Mouse (Mus musculus): ENCODE data around the gene Erbb3. TPM values are rescaled to one million over a fixed set of nuclear protein-coding genes. Genes with fewer than 3 reads are reported as not detected.

Gene Erbb3
- total and polyA plus RNA-seq, 3 experiments, result 0.29 to 0.39 TPM; not detected in 1

- no peaks in the 10 kb centered on the region for H3K9me3 ChIP-seq (replicated peaks; ENCODE audit: insufficient read depth, low read length)
- peak within 1 kb of the TSS; percentile 94 for H3K9ac ChIP-seq (ENCODE audit: control insufficient read depth, low read depth, low read length, poor library complexity, severe bottlenecking)
- DNase-seq (ENCODE audit: low read depth, low spot score), result peak; percentile 99
- H3K4me1 ChIP-seq (ENCODE audit: control insufficient read depth in 1 of 2, insufficient read depth in 2 of 2, low read length in 2 of 2), result peaks cover 0 to 11% of the 10 kb centered on the region in 2 experiments; a peak in 3 of 4 replicates
- peaks cover 21 to 24% of the 10 kb centered on the region in 2 experiments for H3K36me3 ChIP-seq (ENCODE audit: control insufficient read depth in 1 of 2, insufficient read depth in 2 of 2, low read length in 2 of 2)
- H3K27ac ChIP-seq (ENCODE audit: control insufficient read depth, low read depth, low read length), result peak within 1 kb of the TSS; percentile 79
- peaks cover 42% of the 10 kb centered on the region for H3K79me2 ChIP-seq (ENCODE audit: control insufficient read depth, insufficient read depth, low read length, poor library complexity)
- no peaks in the 10 kb centered on the region for H3K27me3 ChIP-seq (ENCODE audit: control insufficient read depth in 1 of 2, insufficient read depth in 2 of 2, low read length in 2 of 2)
- H3K4me3 ChIP-seq (ENCODE audit: control insufficient read depth in 1 of 2, insufficient read depth in 1 of 2, low read depth in 2 of 2, low read length in 2 of 2), result peak within 1 kb of the TSS; percentile 72 to 92
- TF ChIP-seq RAD21 (IDR thresholded peaks at IDR 0.05; ENCODE audit: low read depth, low read length) (no peak), SIN3A (IDR thresholded peaks at IDR 0.05; ENCODE audit: low read length) (peak; percentile 94), MYC (IDR thresholded peaks at IDR 0.05; ENCODE audit: low read depth, low read length) (peak; percentile 82), ZKSCAN1 (IDR thresholded peaks at IDR 0.05; ENCODE audit: low read depth, low read length) (no peak), SMC3 (IDR thresholded peaks at IDR 0.05; ENCODE audit: low read depth, low read length) (no peak), ETS1 (IDR thresholded peaks at IDR 0.05; ENCODE audit: low read depth, low read length) (no peak), POLR2AphosphoS5 (IDR thresholded peaks at IDR 0.05; ENCODE audit: borderline replicate concordance, low read depth, low read length) (no peak), TBP (IDR thresholded peaks at IDR 0.05; ENCODE audit: low read depth, low read length) (peak; percentile 69; the same call in 1 of the 2 replicates), ZMIZ1 (IDR thresholded peaks at IDR 0.05; ENCODE audit: low read depth, low read length) (peak; percentile 75), UBTF (IDR thresholded peaks at IDR 0.05; ENCODE audit: borderline replicate concordance, insufficient read depth, low read depth, low read length) (no peak), MAX (IDR thresholded peaks at IDR 0.05; ENCODE audit: low read length) (peak; percentile 85), GATA1 (IDR thresholded peaks at IDR 0.05; ENCODE audit: low read depth, low read length) (no peak), CTCF (IDR thresholded peaks at IDR 0.05 in 2 of 3, conservative IDR thresholded peaks at IDR 0.05 in 1 of 3; ENCODE audit: control insufficient read depth in 1 of 3, insufficient read depth in 1 of 3, low read depth in 2 of 3, low read length in 3 of 3, poor library complexity in 1 of 3, severe bottlenecking in 1 of 3) (no peak), JUND (IDR thresholded peaks at IDR 0.05; ENCODE audit: low read depth, low read length) (no peak), ELF1 (IDR thresholded peaks at IDR 0.05; ENCODE audit: low read depth, low read length) (peak; percentile 85), POLR2A (IDR thresholded peaks at IDR 0.05; ENCODE audit: control insufficient read depth in 1 of 2, insufficient read depth in 1 of 2, low read depth in 1 of 2, low read length in 2 of 2, poor library complexity in 1 of 2) (peak; percentile 73; a peak in 2 of 4 replicates), CHD2 (IDR thresholded peaks at IDR 0.05; ENCODE audit: low read length) (no peak; the same call in 1 of the 2 replicates), TCF12 (IDR thresholded peaks at IDR 0.05; ENCODE audit: low read depth, low read length) (peak; percentile 54), MAFK (IDR thresholded peaks at IDR 0.05; ENCODE audit: borderline replicate concordance, low read depth, low read length) (no peak), NELFE (IDR thresholded peaks at IDR 0.05; ENCODE audit: low read depth, low read length) (peak; percentile 70), MXI1 (IDR thresholded peaks at IDR 0.05; ENCODE audit: low read depth, low read length) (peak; percentile 97), EP300 (IDR thresholded peaks at IDR 0.05; ENCODE audit: low read depth in 1 of 2, low read length in 2 of 2) (no peak), ZNF384 (IDR thresholded peaks at IDR 0.05; ENCODE audit: low read depth, low read length) (no peak), BHLHE40 (IDR thresholded peaks at IDR 0.05; ENCODE audit: borderline replicate concordance, low read depth, low read length) (0 out of 2 replicates have a peak, but pooled peaks have one; percentile 52), HCFC1 (IDR thresholded peaks at IDR 0.05; ENCODE audit: low read depth, low read length) (peak; percentile 98), MEF2A (IDR thresholded peaks at IDR 0.05; ENCODE audit: extremely low read depth, insufficient replicate concordance, low read depth, low read length, poor library complexity, severe bottlenecking) (no peak), USF1 (IDR thresholded peaks at IDR 0.05; ENCODE audit: low read depth, low read length) (no peak), MAZ (IDR thresholded peaks at IDR 0.05; ENCODE audit: low read depth, low read length) (0 out of 2 replicates have a peak, but pooled peaks have one; percentile 8), ZC3H11A (IDR thresholded peaks at IDR 0.05; ENCODE audit: low read depth, low read length) (no peak), NRF1 (IDR thresholded peaks at IDR 0.05; ENCODE audit: insufficient read depth, low read depth, low read length, poor library complexity, severe bottlenecking) (peak; percentile 81), KAT2A (conservative IDR thresholded peaks at IDR 0.05; ENCODE audit: low read depth, low read length) (peak; percentile 94), CHD1 (IDR thresholded peaks at IDR 0.05; ENCODE audit: low read depth, low read length) (no peak), POLR2AphosphoS2 (IDR thresholded peaks at IDR 0.05; ENCODE audit: low read length) (peak; percentile 62), GABPA (IDR thresholded peaks at IDR 0.05; ENCODE audit: low read depth, low read length) (no peak), RCOR1 (IDR thresholded peaks at IDR 0.05; ENCODE audit: low read depth, low read length) (no peak), MYB (IDR thresholded peaks at IDR 0.05; ENCODE audit: low read depth, low read length) (no peak)
Observed at GRCm38 (mm10) chr10:128565788-128566531, 23.5 kb downstream of the Erbb3 start, which contains the start of gene Pa2g4. Pa2g4 (minus strand) TSS chr10:128565987.

Measured in MEL (cell line).